Mouse (Mus musculus) MEL (cell line): ENCODE data around the gene Stk16.

Source experiments
- CTCF ChIP-seq, 3 experiments: IDR thresholded peaks in 2 of 3; conservative IDR thresholded peaks in 1 of 3; 2 replicates each; pipeline ENCODE4 v1.5.1; 2011 to 2012; ENCODE audit warnings: low read length in 3 of 3, low read depth in 2 of 3, mild to moderate bottlenecking in 2 of 3, improper control_type of control experiment in 1 of 3, inconsistent platforms in 1 of 3, mixed read lengths in 1 of 3, moderate library complexity in 1 of 3; ENCODE audit not compliant: control insufficient read depth in 1 of 3, insufficient read depth in 1 of 3, poor library complexity in 1 of 3, severe bottlenecking in 1 of 3
- GABPA ChIP-seq: IDR thresholded peaks from 2 replicates; pipeline ENCODE4 v1.6.1; 2012; ENCODE audit warnings: low read depth, mild to moderate bottlenecking, inconsistent platforms, low read length, improper control_type of control experiment, moderate library complexity
- NELFE ChIP-seq: IDR thresholded peaks from 2 replicates; pipeline ENCODE4 v1.6.1; 2011; ENCODE audit warnings: low read depth, low read length, improper control_type of control experiment
- POLR2A ChIP-seq, 2 experiments: IDR thresholded peaks; 2 replicates each; pipeline ENCODE4 v1.6.1; 2011 to 2012; ENCODE audit warnings: low read length in 2 of 2, mild to moderate bottlenecking in 2 of 2, control low read depth in 1 of 2, improper control_type of control experiment in 1 of 2, low read depth in 1 of 2, moderate library complexity in 1 of 2; ENCODE audit not compliant: control insufficient read depth in 1 of 2, insufficient read depth in 1 of 2, poor library complexity in 1 of 2

DNA sequence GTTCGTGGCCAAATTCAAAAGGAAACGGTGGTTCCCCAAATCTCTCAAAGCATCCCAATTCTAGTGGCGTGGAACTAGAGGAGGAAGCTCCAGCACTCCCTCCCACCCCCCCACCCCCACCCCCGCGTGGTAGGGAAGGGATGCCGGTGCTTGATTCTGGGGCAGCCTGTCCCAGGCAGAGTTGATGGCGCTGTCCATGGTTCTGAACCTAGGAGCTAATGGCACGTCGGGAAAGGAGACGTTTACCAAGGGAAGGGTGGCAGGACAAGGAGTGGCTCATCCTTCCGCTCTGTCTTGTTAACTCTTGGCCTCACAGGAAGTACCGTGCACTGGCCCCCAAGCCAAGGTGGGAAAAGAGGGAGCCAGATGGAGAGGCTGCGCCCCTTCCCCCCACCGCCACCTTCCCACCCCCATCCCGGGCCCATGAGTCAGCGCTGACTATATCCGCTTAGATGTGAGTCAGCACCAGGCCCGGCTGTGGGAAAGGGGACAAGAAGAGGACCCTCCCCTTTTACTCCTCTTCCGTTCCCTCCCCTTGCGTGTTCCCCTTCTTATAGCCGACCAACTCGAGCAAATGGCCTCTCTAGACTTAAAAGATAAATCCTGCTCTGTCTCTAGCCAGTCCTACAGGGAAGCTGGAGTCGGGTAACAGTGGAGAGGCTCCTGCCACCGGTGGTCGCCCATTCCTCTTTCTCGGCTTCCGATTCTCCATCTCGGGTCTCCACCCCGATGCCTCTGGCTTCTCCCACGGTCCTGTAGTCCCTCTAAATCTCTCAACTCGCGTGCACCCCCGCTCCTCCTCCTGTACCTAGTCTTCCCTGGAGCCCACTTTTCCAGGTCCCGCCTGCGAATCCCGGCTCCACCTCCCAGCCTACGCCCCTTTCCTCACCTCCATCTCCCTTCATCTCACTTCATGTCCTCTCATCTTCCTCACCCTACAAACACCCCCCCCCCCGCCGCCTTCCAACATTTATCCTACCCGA is 52.6 kb downstream of the Stk16 start:
- TF ChIP-seq NELFE (no peak), POLR2A (IDR thresholded peaks at IDR 0.05; ENCODE audit: control insufficient read depth in 1 of 2, insufficient read depth in 1 of 2, low read depth in 1 of 2, low read length in 2 of 2, poor library complexity in 1 of 2) (no peak), CTCF (IDR thresholded peaks at IDR 0.05 in 2 of 3, conservative IDR thresholded peaks at IDR 0.05 in 1 of 3; ENCODE audit: control insufficient read depth in 1 of 3, insufficient read depth in 1 of 3, low read depth in 2 of 3, low read length in 3 of 3, poor library complexity in 1 of 3, severe bottlenecking in 1 of 3) (no peak), GABPA (no peak)
